Mouse (Mus musculus): ENCODE results near the gene Ache. TPM values are rescaled to one million over a fixed set of nuclear protein-coding genes. Genes with fewer than 3 reads are reported as not detected.
A peak's percentile ranks its signal among the peaks of the same experiment; 100 is the strongest.

Ache gene
- polyA plus RNA-seq, 1 experiment: 97.1 TPM

- Histone ChIP-seq H3K27me3 (ENCODE audit: control insufficient read depth, insufficient read depth, low read length) (peaks cover 18% of the 10 kb centered on the region; the same call in 1 of the 2 replicates), H3K4me3 (ENCODE audit: control insufficient read depth, insufficient read depth, low read length) (no peak overlapping the region), H3K36me3 (ENCODE audit: control insufficient read depth, insufficient read depth, low read length) (no peaks in the 10 kb centered on the region), H3K27ac (ENCODE audit: control insufficient read depth, insufficient read depth, low read length) (no peak overlapping the region), H3K4me1 (replicated peaks; ENCODE audit: control insufficient read depth, insufficient read depth, low read length) (peaks cover 21% of the 10 kb centered on the region)
- 57% methylated on average over 5 of the region's 5 CpGs for WGBS
- DNase-seq: peak; percentile 43
- no peak for TF ChIP-seq POLR2A (IDR thresholded peaks at IDR 0.05; ENCODE audit: control insufficient read depth, extremely low read depth, insufficient read depth, low read length, poor library complexity)
- TF ChIP-seq CTCF (IDR thresholded peaks at IDR 0.05; ENCODE audit: borderline replicate concordance, control insufficient read depth, extremely low read depth, insufficient read depth, low read length, poor library complexity): no peak
Observed at GRCm38 (mm10) chr5:137285045-137285444, 2.3 kb upstream of the Ache start.

- Histone ChIP-seq H3K36me3 (ENCODE audit: control insufficient read depth, insufficient read depth, low read length) (no peaks in the 10 kb centered on the region), H3K4me1 (replicated peaks; ENCODE audit: control insufficient read depth, insufficient read depth, low read length) (peaks cover 21% of the 10 kb centered on the region), H3K4me3 (ENCODE audit: control insufficient read depth, insufficient read depth, low read length) (no peak overlapping the region), H3K27me3 (ENCODE audit: control insufficient read depth, insufficient read depth, low read length) (peaks cover 18% of the 10 kb centered on the region; the same call in 1 of the 2 replicates), H3K27ac (ENCODE audit: control insufficient read depth, insufficient read depth, low read length) (no peak overlapping the region)
- 47% methylated on average over 7 of the region's 7 CpGs for WGBS
- DNase-seq: no peak
- TF ChIP-seq POLR2A (IDR thresholded peaks at IDR 0.05; ENCODE audit: control insufficient read depth, extremely low read depth, insufficient read depth, low read length, poor library complexity) (no peak), CTCF (IDR thresholded peaks at IDR 0.05; ENCODE audit: borderline replicate concordance, control insufficient read depth, extremely low read depth, insufficient read depth, low read length, poor library complexity) (no peak)
Observed at GRCm38 (mm10) chr5:137285986-137286385, 1.3 kb upstream of the Ache start.

GRCm38 (mm10) chr5:137286655-137287031 is 676 bp upstream of the Ache start:
- H3K4me3 ChIP-seq (ENCODE audit: control insufficient read depth, insufficient read depth, low read length): no peak overlapping the region

GRCm38 (mm10) chr5:137287953-137288743 is 829 bp downstream of the Ache start:
- H3K27me3 ChIP-seq (ENCODE audit: control insufficient read depth, insufficient read depth, low read length): peaks cover 18% of the 10 kb centered on the region; the same call in 1 of the 2 replicates
- DNase-seq: peak; percentile 27

More at GRCm38 (mm10) chr5:137286655-137287031, 676 bp upstream of the Ache start:
- no peak overlapping the region for H3K27ac ChIP-seq (ENCODE audit: control insufficient read depth, insufficient read depth, low read length)
- under 1% methylated on average over 16 of the region's 16 CpGs for WGBS
- H3K4me1 ChIP-seq (replicated peaks; ENCODE audit: control insufficient read depth, insufficient read depth, low read length): peaks cover 21% of the 10 kb centered on the region
- DNase-seq: peak; percentile 88
- TF ChIP-seq CTCF (IDR thresholded peaks at IDR 0.05; ENCODE audit: borderline replicate concordance, control insufficient read depth, extremely low read depth, insufficient read depth, low read length, poor library complexity) (peak; percentile 73; the same call in 1 of the 2 replicates), POLR2A (IDR thresholded peaks at IDR 0.05; ENCODE audit: control insufficient read depth, extremely low read depth, insufficient read depth, low read length, poor library complexity) (no peak)
- peaks cover 18% of the 10 kb centered on the region; the same call in 1 of the 2 replicates for H3K27me3 ChIP-seq (ENCODE audit: control insufficient read depth, insufficient read depth, low read length)
- no peaks in the 10 kb centered on the region for H3K36me3 ChIP-seq (ENCODE audit: control insufficient read depth, insufficient read depth, low read length)

DNA sequence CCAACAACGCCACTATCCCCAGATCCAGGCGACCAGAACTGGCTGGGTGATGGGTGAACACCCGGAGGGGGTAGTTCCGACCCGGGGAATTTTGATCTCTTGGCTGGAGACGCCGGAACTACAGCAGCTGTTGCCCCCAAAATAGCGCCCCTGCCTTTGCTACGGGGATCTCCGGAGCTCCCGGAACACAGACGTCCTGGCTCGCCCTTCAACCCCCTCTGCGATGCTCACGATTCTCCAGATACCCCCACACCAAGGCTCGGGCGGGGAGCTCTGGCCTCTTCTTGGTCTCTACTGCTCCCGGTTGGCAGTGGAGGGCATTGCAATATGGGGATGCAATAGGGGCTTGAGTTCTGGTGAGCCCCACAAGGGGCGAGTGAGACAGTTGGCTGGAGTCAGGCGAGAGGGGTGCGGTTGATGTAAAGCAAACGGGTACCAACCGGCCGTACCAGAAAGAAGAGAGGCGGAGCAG is 1.7 kb downstream of the Ache start:
- peaks cover 18% of the 10 kb centered on the region; the same call in 1 of the 2 replicates for H3K27me3 ChIP-seq (ENCODE audit: control insufficient read depth, insufficient read depth, low read length)
- peak; percentile 67 for DNase-seq
- WGBS: 8% methylated on average over 25 of the region's 25 CpGs
- H3K4me3 ChIP-seq (ENCODE audit: control insufficient read depth, insufficient read depth, low read length): peak overlapping the region; percentile 12; the same call in 1 of the 2 replicates
- H3K36me3 ChIP-seq (ENCODE audit: control insufficient read depth, insufficient read depth, low read length): no peaks in the 10 kb centered on the region
- peaks cover 31% of the 10 kb centered on the region for H3K4me1 ChIP-seq (replicated peaks; ENCODE audit: control insufficient read depth, insufficient read depth, low read length)
- TF ChIP-seq CTCF (IDR thresholded peaks at IDR 0.05; ENCODE audit: borderline replicate concordance, control insufficient read depth, extremely low read depth, insufficient read depth, low read length, poor library complexity): 0 out of 2 replicates have a peak, but pooled peaks have one; percentile 39
- TF ChIP-seq POLR2A (IDR thresholded peaks at IDR 0.05; ENCODE audit: control insufficient read depth, extremely low read depth, insufficient read depth, low read length, poor library complexity): no peak
- H3K27ac ChIP-seq (ENCODE audit: control insufficient read depth, insufficient read depth, low read length): no peak overlapping the region

More at GRCm38 (mm10) chr5:137287953-137288743, 829 bp downstream of the Ache start:
- Histone ChIP-seq H3K4me1 (replicated peaks; ENCODE audit: control insufficient read depth, insufficient read depth, low read length) (peaks cover 23% of the 10 kb centered on the region), H3K27ac (ENCODE audit: control insufficient read depth, insufficient read depth, low read length) (no peak overlapping the region), H3K4me3 (ENCODE audit: control insufficient read depth, insufficient read depth, low read length) (peak overlapping the region; percentile 19; the same call in 1 of the 2 replicates), H3K36me3 (ENCODE audit: control insufficient read depth, insufficient read depth, low read length) (no peaks in the 10 kb centered on the region)
- 2% methylated on average over 58 of the region's 65 CpGs for WGBS
- no peak for TF ChIP-seq POLR2A (IDR thresholded peaks at IDR 0.05; ENCODE audit: control insufficient read depth, extremely low read depth, insufficient read depth, low read length, poor library complexity)
- no peak for TF ChIP-seq CTCF (IDR thresholded peaks at IDR 0.05; ENCODE audit: borderline replicate concordance, control insufficient read depth, extremely low read depth, insufficient read depth, low read length, poor library complexity)

GRCm38 (mm10) chr5:137289591-137290365 is 2.5 kb downstream of the Ache start:
- Histone ChIP-seq H3K4me3 (ENCODE audit: control insufficient read depth, insufficient read depth, low read length) (no peak overlapping the region), H3K27ac (ENCODE audit: control insufficient read depth, insufficient read depth, low read length) (no peak overlapping the region), H3K4me1 (replicated peaks; ENCODE audit: control insufficient read depth, insufficient read depth, low read length) (peaks cover 36% of the 10 kb centered on the region), H3K36me3 (ENCODE audit: control insufficient read depth, insufficient read depth, low read length) (no peaks in the 10 kb centered on the region), H3K27me3 (ENCODE audit: control insufficient read depth, insufficient read depth, low read length) (peaks cover 18% of the 10 kb centered on the region; the same call in 1 of the 2 replicates)
- DNase-seq: no peak
- no peak for TF ChIP-seq POLR2A (IDR thresholded peaks at IDR 0.05; ENCODE audit: control insufficient read depth, extremely low read depth, insufficient read depth, low read length, poor library complexity)
- no peak for TF ChIP-seq CTCF (IDR thresholded peaks at IDR 0.05; ENCODE audit: borderline replicate concordance, control insufficient read depth, extremely low read depth, insufficient read depth, low read length, poor library complexity)
- WGBS: 78% methylated on average over 13 of the region's 13 CpGs
